Mouse (Mus musculus) gastrocnemius, postnatal 4 days (tissue): ENCODE measurements at regions not wholly inside any gene's neighbourhood (a gene's known extent, or its start where the extent isn't known, plus 50 kb on each side); places are given as distances from the start of the nearest gene placed in this dataset.

ENCODE experiments used
- DNase-seq, 2 experiments: peaks; one replicate each; pipeline ENCODE4 v3.0.0; 2021 to 2022; ENCODE audit warnings: low spot score in 2 of 2, mixed read lengths in 2 of 2

GRCm38 (mm10) chr2:75477076-75477475, 182.0 kb upstream of the Hnrnpa3 start:
- DNase-seq, result no peak

DNA sequence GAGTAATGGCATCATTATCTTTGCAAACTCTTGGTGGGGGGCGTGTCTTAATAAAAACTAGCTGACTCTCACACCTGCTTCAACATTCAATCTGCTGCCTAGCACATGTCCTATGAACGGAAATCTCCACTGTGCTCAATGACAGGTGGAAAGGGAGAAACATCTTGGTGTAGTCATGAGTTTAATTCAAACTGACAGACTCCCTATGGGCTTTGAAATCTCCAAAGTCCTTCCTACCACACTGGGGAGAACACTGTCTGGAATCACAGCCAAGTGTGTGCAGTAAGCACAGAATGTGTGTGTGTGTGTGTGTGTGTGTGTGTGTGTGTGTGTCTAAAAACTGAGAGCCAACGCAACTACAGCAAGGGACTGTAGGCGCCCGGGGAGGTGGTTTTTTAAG, 179.5 kb upstream of the Hnrnpa3 start:
- no peak for DNase-seq

DNA sequence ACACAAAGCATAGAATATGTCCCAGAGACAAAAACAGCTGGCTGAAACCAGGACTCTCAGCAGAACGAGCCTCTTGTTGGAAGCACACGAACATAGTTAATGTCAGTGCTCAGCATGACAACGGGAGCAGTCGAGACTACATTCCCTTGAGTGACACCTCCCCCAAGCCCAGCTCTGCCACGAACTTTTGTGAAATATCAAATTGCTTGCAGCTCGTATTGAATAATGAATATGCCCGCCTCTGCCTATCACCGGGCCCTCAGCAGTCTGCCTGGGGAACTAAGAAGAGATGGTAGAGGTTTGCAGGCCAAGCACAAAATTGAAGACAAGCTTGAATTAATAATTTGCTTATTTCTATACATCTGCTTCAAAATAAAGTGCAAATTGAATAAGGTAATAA, 177.2 kb upstream of the Hnrnpa3 start:
- no peak for DNase-seq

- no peak for DNase-seq
These were observed 176.6 kb upstream of the Hnrnpa3 start for GRCm38 (mm10) chr2:75482484-75482883.

GRCm38 (mm10) chr2:75484951-75485350, 174.1 kb upstream of the Hnrnpa3 start:
- DNase-seq, result no peak

- no peak for DNase-seq
These were observed 167.9 kb upstream of the Hnrnpa3 start for GRCm38 (mm10) chr2:75491150-75491549.

- DNase-seq, result no peak
These were observed 167.1 kb upstream of the Hnrnpa3 start for GRCm38 (mm10) chr2:75491789-75492500.

DNA sequence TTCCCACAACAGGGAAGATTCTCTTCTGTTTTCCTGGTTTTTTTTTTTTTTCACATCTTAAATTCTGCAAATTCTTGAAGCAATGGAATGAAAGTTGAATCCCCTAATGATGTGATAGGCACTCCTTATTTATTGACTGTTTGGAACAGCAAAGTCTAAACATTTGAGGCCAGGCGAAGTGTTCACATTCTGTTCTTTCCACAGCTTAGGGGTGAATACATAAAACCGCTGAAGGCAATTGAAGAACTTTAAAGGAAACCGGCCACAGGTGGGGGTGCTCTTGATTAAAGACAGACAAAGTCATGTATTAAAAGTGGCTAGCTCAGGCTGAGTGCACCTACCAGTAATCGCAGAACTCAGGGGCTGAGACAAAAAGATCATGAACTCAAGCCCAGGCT, 166.6 kb upstream of the Hnrnpa3 start:
- no peak for DNase-seq

GRCm38 (mm10) chr2:75496606-75497240, 162.3 kb upstream of the Hnrnpa3 start:
- no peak for DNase-seq

DNA sequence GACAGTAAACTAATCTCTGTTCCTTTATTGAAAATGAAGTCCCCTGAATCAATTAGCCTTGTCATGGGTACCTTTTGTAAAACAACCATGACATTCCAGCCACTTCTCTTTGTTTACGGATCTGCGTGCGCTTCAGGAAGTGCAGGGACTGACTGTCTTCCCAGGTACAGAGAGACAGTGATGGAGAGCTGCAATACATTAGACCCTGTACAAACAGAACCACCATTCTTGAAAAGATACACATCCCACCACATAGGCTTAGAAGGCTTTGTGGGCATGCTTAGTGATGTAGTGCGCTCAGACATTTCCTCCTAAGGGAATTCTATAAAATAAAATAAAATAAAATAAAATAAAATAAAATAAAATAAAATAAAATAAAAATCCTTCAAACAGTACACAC, 148.8 kb upstream of the Hnrnpa3 start:
- DNase-seq, result no peak

GRCm38 (mm10) chr2:75512422-75513170, 146.5 kb upstream of the Hnrnpa3 start:
- DNase-seq, result no peak

- no peak for DNase-seq
These were observed 144.9 kb upstream of the Hnrnpa3 start for GRCm38 (mm10) chr2:75514171-75514570.

GRCm38 (mm10) chr2:75516223-75516622, 142.8 kb upstream of the Hnrnpa3 start:
- no peak for DNase-seq

DNA sequence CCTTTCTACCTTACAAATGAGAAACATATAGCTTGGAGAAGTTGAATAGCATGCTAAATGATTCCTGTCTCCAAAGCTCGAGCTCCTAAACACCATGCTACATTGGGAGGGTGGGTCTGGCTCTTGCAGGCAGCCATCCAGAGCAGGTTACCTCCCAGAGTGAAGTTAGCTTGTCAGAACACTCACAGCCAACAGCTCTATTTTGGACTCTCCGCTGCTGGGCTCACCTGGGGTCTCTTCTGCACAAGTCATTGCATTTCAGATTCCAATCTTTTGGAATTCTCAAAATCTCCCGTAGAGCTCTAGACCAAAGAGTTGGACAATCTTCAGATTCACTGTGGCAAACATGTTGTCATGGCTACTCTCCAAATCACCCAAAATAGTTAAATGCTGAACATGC, 142.0 kb upstream of the Hnrnpa3 start:
- no peak for DNase-seq

GRCm38 (mm10) chr2:75518607-75519006, 140.5 kb upstream of the Hnrnpa3 start:
- no peak for DNase-seq

- no peak for DNase-seq
These were observed 133.5 kb upstream of the Hnrnpa3 start for GRCm38 (mm10) chr2:75525562-75525961.

DNA sequence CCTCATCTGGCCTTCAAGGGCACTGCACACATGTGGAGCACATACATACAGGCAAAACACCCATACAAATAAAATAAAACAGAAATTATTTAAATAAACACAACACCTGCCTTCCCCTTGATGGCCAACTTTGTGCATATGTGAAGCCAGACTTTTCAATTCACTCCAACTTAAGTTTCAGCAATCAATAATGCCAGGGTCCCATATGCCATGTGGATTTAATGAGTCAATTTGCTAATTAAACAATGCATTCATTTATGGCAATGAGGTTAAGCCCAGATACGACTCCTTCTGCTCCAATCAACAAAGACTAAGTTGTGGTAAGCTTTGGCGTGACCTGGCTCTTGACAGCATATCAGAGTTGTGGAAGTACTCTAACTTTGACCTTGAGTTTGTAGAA, 130.4 kb upstream of the Hnrnpa3 start:
- no peak for DNase-seq

DNA sequence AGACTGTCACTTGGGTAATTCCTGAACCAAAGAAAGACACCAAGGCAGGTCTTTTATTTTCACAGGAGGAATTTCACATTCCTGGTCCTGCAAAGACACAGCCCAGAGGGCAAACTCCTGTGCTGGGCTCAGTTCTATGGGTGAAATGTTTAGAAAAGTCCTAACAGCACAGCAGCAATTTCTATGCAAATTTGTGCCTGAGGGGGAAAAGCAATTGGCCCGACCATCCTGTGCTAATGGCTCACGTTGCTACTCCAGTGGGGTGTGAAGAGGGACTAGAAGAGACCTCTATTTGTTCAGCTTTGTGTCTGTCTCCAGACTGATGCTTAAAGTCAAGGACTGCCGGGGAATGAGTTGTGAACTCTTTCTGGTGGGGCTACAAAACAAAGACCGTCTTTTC, 120.9 kb upstream of the Hnrnpa3 start:
- no peak for DNase-seq

DNA sequence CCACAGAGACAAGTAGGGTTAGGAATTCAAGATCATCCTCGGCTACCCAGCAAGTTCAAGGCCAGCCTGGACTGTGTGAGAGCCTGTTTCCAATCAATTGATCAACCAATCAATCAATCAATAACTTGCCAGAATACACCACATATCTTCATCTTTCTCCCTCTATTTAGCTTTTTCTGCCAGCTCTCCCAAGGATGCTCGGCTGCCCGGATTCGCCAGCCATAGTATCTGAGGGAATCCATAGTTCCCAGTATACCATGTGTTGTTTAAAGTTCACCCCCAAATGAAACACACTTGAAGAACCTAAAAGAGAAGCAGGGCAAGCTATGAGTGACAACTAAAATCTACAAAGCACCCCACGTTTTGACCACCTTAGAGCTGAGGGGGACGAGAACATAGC, 119.3 kb upstream of the Hnrnpa3 start:
- DNase-seq, result no peak

GRCm38 (mm10) chr2:75542331-75542730, 116.7 kb upstream of the Hnrnpa3 start:
- no peak for DNase-seq

- no peak for DNase-seq
These were observed 116.3 kb upstream of the Hnrnpa3 start for GRCm38 (mm10) chr2:75542781-75543180.

DNA sequence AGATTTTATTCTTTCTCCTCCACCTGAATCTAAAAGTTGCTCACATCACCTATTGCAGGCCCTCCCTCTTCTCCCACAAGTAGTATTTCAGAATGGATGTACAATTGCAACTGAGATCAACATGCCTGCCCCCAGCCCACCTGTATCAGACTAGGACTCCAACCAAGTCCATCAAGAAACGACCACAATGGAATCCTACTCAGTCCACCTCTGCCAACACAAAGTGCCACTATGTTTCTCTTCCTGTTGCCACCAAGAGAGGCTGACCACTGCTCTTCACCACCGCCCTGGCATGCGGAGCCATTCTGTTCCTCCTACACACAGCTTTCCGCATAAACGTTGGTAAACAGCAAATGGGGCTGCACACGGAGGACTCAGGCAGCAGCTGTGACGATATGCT, 113.1 kb upstream of the Hnrnpa3 start:
- no peak for DNase-seq
